Mouse (Mus musculus) kidney, adult 8-10 months (tissue): ENCODE results near the gene Pparg.

ENCODE experiments used
- DNase-seq, 2 experiments: peaks; one replicate each; pipeline ENCODE4 v3.0.0; 2022

Pparg gene

GRCm38 (mm10) chr6:115511447-115511846 lies 150.7 kb downstream of the Pparg start:
- DNase-seq: no peak

- no peak for DNase-seq
These were observed 152.5 kb downstream of the Pparg start for GRCm38 (mm10) chr6:115513207-115513606.

- no peak for DNase-seq
These were observed 157.2 kb downstream of the Pparg start for GRCm38 (mm10) chr6:115517904-115518303.

- no peak for DNase-seq
These were observed 157.6 kb downstream of the Pparg start for GRCm38 (mm10) chr6:115518352-115518751.

GRCm38 (mm10) chr6:115519275-115519699 lies 158.5 kb downstream of the Pparg start:
- no peak for DNase-seq

GRCm38 (mm10) chr6:115521923-115522322 lies 161.2 kb downstream of the Pparg start:
- DNase-seq: no peak

GRCm38 (mm10) chr6:115522691-115523146 lies 162.0 kb downstream of the Pparg start:
- no peak for DNase-seq

- no peak for DNase-seq
These were observed 162.4 kb downstream of the Pparg start for GRCm38 (mm10) chr6:115523201-115523600.

- DNase-seq: no peak
These were observed 163.8 kb downstream of the Pparg start for GRCm38 (mm10) chr6:115524449-115524990.

GRCm38 (mm10) chr6:115527418-115527817 lies 166.7 kb downstream of the Pparg start:
- DNase-seq: no peak

- no peak for DNase-seq
These were observed 167.6 kb downstream of the Pparg start for GRCm38 (mm10) chr6:115528372-115528771.

GRCm38 (mm10) chr6:115534617-115535016 lies 173.9 kb downstream of the Pparg start:
- no peak for DNase-seq

GRCm38 (mm10) chr6:115536169-115536568 lies 175.4 kb downstream of the Pparg start:
- DNase-seq: no peak

GRCm38 (mm10) chr6:115538645-115539429 lies 178.1 kb downstream of the Pparg start:
- DNase-seq: peak; percentile 47 to 82
